Mouse (Mus musculus) urinary bladder, postnatal 14 days (tissue): ENCODE data around the gene 4933414I15Rik.

Experiments used
- DNase-seq: peaks from one replicate; pipeline ENCODE4 v3.0.0; 2021; ENCODE audit warnings: low spot score

4933414I15Rik gene

DNA sequence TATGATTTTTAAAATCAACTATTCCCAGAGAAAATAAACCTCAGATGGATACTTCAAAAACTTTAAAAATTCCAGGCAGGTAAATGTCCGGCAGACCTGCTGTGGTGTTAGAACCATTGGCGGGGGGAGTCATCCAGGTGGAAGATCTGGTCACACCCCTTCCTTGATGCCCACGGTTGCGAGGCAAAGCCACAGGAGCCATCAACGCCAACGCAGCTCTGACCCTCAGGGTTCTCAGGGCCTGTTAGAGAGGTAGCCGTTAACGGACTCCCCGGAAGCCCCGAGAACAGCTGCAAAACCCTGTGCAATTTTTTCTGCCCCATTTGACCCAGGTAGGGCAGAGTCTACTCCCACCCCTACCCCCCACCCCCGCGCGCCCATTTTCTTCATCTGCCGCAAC is at the start of gene 4933414I15Rik:
Gene 4933414I15Rik, minus strand, starts transcription at position 260 of the 400 bp plus-strand sequence.
- DNase-seq = no peak

DNA sequence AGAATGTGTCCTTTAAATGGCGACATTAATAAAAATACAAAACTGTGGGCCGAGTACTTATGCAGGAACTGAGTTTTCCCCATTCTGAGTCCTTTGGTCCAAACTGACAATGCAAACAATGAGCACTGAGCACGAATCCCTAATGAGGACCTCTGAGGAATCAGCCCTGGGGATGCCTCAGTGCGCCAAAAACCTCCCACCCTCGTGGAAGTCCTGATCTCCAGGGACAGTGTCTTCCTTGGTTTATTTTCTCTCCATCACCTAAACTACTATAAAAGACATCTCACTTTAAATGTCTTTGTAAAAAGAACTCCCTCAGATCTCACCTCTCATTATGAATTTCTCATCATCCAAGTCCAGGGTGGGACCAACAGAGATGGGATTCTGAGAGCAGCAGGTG is 38.1 kb upstream of the 4933414I15Rik start, which contains the start of gene Olfr1377:
Gene Olfr1377, plus strand, starts transcription at position 301 of the 400 bp plus-strand sequence.
- no peak for DNase-seq

DNA sequence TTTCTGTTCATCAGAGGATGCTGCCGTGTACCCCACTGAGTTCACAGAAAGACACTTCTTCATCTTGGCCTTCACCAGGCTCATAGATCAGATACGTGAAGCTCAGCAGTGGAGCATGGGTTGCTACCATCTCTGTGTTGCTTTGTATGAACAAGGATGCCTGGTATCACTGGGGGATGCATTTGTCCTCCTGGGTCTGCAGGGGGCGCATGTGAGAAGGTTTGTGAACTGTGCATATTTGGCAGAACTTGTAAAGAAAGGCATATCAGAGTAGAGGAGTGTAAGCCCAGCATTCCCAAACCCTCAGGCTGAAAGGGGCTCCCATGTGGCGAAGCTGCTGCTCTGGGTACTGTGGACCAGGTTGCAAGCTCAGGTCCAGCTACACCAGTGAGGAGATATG is 33.7 kb upstream of the 4933414I15Rik start:
- no peak for DNase-seq

DNA sequence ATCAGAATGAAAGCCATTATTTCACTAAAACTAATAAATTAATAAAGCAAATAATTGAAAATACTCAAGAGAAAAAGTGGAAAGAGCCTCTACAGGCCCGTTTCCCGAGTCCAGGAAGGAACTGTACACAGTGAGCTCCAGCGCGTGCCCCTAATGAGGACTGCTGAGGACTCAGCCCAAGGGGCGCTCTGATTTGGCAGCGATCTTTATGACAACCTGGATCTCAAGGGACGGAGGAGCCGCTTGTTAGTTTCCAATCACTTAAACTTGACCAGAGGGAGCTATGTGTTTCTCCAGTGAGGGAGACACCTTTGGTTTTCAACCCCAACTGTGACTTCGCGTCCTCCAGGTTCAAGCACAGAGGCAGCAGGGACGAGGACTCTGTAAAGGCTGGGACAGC is 22.7 kb upstream of the 4933414I15Rik start, which contains the start of gene Olfr1378:
Gene Olfr1378, plus strand, starts transcription at position 301 of the 400 bp plus-strand sequence.
- DNase-seq = no peak

DNA sequence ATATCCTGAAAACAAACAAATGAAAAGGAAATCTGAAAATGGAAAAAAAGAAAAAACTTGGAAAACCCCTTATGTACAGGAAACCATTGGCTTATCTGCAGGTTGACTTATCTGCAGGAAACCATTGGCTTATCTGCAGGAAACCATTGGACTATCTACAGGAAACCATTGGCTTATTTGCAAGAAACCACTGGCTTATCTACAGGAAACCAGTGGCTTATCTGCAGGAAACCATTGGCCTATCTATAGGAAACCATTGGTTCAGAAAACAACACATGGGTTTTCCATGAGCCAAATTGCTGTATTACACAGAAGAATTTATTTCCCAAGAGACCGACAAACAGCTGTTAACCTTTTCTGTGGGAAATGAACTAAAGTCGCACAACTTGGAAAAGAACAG is 21.3 kb upstream of the 4933414I15Rik start:
- no peak for DNase-seq

DNA sequence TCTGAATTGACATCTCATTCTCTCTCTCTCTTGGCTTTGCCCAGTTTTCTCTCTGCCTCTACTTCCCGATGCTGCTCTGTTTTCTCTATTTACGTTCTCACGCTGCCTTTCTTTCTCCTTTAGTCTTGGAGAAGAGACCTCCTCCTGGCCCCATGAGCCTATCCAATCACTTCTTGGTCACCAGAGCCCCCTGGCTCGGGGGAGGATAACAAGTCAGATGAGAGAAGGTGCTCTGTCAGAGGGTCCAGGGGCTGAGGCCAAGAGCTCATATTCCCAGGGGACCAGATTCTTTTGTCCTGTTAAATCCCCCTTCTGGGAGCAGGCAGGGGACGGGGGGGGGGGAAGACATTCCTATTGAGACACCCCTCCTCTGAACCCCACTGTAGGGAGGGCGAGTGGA is 10.1 kb upstream of the 4933414I15Rik start, which contains the start of gene Prop1:
Gene Prop1, minus strand, starts transcription at position 101 of the 400 bp plus-strand sequence.
- DNase-seq = no peak

DNA sequence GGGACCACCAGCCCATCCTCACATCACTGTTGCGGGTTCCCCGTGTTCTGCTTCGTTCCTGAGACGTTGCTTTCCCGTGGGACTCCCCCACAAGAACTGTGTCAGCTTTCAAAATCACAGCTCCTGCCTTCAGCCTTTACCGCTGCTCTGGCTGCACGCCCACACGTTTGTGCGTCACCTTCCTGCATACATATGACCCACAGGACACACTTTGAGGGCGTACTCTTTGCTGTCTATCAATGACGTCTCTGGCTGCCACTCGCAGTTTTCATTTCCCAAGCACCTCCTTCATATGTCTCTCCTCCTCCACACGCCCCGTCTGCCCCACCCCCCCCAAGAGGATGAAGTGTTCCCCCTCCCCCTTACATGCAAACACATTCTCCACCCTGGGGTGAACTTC is 8.7 kb upstream of the 4933414I15Rik start:
- DNase-seq = no peak

DNA sequence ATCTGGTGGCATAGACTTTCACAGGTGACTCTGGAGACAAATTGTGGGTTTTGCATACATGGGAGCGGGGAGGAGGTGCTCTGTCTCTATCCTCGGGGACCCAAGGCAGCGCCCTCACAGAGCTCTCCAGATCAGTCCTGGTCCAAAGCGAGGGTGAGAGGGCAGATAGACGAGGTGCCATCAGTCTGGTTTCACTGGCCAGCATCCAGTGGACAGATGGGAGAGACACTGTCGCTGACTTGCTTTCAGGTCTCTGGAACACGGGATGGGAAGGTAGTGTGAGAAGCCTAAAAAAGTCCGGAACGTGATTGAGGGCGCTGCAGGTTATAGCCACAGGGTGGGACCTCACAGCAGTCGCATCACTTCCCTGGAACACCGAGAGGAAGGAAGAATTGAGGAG is 1.2 kb downstream of the 4933414I15Rik start:
- DNase-seq = no peak

DNA sequence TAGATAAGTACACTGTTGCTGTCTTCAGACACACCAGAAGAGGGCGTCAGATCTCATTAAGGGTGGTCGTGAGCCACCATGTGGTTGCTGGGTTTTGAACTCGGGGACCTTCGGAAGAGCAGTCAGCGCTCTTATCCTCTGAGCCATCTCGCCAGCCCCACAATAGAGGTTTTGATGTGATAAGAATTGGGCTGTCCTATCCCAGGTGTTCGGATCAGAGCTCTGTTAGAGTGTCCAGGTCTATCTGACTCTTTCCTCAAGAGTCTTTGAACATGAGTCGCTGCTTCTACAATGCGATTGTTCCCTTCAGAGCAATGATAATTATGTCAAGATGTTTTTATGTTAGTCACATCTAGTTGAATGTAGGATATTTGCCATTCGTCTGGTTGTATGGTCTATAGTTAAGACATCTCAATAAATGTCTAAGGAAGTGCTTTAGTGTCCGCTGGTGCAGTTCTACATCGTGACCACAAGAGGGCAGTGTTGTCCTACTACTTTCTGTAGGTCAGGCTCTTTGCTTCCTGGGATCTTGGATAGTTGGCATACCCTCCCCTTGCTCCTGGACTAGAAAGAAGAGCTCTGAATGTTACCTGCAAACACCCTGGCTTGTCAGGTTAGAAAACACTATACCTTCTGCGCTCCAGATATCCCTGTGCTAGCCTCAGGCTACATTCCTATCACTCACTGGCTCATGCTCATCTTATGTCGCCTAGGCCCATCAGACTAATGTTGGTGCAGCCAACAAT is 3.8 kb downstream of the 4933414I15Rik start:
- DNase-seq = peak; percentile 21

DNA sequence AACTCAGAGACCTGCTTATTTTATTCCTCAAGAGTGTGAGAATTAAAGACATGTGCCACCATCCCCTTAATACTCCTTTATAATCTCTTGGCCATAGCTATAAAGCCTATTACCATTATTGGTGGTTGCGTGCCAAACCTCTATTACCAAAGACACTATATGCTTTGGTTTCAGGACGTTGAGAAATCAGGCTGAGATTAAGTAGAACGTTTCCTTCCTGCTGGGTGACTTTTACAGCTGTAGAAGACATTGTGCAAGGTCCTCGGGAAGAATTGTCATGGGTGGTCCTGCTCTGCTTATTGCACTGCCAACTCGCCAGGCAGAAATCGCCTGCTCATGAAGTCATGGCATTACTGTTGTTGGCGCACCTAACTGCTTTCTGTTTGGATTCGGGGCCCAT is 5.1 kb downstream of the 4933414I15Rik start:
- DNase-seq = no peak

DNA sequence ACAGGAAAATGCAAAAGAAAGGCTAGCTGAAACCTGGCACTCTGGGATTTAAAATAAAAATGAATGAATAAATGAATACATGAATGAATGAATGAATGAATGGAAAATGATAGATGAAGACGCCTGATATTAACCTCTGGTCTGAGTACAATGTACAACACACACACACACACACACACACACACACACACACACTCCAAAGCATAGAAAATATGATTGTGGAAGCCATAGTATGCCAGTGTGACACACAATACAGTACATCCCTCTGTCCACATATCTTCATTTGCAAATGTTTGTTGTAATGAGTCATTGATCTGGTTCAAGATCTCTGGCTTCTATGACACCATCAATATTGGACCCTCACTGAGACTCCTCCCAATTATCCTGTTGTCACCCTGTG is 11.5 kb downstream of the 4933414I15Rik start:
- no peak for DNase-seq

DNA sequence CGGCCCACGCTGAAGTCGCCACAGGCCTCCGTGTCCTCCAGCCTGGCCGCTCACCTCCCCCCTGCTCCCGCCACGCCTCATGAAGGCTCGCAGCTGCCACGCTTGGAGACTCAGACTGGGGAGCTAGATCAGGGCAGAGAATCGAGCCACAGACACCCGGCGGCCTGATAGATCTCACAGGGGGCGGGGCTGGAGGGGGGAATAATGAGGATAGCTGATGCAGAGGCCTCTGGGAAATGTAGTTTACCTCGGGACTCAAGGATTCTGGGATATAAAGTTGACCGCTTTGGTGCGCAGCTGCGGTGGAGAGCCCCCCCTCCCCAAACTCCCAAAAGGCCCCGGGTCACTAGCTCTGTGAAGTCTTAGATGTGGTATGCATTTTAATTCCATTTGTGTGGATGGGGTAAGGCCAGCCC is 12.1 kb downstream of the 4933414I15Rik start, which contains the start of gene Zfp354b:
Gene Zfp354b, minus strand, starts transcription at position 183 of the 416 bp plus-strand sequence.
- DNase-seq = peak; percentile 82

DNA sequence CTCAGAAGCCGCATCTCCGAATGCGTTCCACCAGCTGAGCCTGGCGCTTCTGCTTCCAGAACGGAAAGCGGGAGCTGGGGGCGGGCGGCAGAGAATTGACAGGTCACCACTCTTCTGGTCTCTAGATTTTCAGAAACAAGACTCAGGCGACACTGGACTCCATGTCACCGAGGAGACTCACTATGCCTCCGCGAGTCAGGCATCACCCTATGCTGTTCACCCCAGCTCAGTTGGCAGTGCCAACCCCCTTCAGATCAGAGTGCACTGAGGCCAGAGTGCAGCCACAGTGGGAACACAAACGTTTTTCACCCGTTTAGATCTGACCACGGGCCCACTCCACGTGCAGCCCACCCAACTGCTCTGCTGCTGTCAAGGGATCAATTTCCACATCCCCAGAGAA is 12.5 kb downstream of the 4933414I15Rik start:
- no peak for DNase-seq

DNA sequence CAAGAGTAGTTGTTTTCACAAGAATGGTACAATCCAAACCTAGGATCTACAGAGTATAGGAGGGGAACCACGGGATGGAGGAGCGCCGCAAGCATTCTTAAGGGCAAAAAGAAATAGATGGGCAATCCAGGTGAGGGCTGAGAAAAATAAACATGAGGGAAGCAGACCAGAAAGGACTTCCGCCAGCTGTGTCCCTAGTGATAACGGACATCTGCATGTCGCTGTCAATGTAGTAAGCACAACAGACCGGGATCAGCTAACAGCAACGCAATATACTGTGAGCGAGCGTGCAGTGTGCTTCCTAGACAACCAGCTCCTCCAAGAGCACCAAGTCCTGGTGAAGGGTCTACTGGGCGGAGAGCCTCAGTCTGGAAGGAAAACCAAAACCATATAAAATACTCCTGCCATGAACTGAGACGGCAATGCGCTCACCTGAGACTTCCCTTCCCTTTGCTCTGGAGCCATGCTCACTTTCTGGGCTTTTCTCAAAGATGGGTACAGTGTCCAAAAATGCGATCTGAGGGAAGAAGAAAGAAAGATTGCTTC is 13.0 kb downstream of the 4933414I15Rik start:
- DNase-seq = no peak

DNA sequence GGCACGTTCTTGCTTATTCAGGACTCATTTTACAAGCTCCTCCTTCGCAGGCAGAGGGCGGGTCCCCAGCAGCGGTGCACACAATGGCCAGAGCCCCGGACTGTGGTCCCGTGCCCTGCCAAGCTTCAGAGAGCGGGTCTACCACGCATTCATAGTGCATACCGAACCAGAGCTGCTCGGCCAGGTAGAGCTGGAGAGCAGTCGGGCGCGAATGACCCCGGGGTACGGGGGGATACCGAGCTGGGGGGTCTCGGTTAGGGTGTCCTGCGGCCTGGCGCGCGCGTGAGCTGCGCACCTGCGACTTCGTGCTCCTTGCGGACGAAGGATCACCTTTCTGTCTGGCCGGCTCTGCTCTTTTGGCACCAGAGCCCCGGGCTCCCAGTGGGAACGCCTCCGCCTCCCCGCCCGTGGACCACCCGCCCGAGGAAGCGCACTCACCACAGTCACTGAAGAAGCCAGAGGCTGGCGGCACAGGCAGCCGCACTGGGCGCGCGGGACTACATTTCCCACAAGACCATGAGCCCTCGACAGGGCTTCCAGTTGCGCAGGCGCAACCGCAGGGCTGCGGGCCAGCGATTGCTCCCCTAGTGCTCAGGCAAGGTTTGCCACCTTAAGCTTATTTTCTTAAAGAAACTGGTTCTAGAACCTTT is 27.8 kb downstream of the 4933414I15Rik start, which contains the start of gene Zfp2:
Gene Zfp2, minus strand, starts transcription at position 495 of the 650 bp plus-strand sequence.
- peak; percentile 91 for DNase-seq

DNA sequence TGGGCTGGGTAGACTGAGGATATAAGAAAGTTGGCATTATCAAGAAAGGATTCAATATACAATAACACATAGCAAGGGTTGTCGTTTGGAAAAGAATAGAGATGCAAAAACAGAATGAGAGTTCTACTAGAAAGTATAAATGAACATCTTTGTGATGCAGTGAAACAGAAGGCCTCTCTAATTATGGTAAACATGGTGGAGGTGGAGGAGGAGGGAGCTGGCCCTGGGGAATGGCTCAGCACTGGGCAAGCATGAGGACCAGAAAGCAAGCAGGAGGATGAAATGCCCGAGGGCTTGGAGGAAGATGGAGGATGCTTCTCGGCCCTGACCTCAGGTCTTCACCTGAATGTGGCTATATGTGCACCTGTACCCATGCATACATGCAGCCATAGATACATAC is 29.1 kb downstream of the 4933414I15Rik start:
- DNase-seq = no peak

DNA sequence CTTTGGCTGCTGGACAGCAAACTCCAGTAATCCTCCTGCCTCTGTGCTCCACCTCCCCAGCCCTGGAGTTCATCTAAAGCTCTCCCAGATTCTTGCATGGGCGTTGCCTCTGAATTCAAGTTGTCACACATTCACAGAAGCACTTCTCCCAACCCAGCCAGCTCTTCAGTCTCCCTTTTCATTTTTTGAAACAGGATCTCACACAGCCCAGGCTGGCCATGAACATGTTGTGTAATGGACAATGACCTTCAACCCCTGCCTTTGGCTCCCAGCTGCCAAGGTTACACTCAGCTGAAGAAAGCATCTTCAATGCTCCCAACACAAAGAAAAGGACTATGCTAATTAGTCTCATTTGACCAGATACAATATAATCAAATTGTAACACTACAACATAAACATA is 30.3 kb downstream of the 4933414I15Rik start:
- no peak for DNase-seq

DNA sequence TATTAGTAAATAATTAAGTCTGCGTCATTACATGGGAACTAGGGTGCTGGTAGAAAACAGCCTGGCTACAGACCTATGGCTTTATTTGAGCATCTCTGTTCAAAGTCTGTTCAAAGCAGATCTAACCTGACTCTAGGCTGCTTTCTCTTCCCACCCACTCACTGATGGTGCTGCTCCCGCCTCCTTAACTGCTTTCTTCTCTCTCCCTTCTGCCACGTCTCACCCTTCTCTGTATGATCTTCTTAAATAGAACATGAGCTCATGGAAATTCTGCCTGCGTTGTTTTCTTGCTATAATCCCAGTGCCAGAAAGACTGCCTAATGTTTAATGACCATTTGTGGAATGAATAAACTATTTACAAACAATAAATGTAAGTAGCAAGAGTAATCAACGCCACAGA is 35.4 kb downstream of the 4933414I15Rik start:
- DNase-seq = no peak

DNA sequence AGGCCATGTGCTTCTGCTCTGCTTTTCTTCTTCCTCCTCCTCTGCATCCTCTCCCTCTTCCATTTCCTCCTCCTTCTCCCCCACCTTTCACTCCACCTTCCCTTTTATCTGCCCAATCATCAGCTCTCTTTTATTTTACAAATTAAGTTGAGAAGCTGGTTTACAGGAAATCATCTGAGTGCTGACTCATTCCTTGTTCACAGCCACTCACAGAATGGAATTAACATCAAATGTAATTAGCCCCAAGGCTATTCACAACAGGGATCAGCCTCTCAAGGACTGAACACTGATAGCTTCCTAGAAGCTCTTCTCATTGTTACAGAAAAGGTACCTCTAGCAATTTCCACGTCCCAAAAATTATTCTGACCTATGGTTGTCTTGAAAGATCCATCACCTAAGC is 46.2 kb downstream of the 4933414I15Rik start:
- no peak for DNase-seq

DNA sequence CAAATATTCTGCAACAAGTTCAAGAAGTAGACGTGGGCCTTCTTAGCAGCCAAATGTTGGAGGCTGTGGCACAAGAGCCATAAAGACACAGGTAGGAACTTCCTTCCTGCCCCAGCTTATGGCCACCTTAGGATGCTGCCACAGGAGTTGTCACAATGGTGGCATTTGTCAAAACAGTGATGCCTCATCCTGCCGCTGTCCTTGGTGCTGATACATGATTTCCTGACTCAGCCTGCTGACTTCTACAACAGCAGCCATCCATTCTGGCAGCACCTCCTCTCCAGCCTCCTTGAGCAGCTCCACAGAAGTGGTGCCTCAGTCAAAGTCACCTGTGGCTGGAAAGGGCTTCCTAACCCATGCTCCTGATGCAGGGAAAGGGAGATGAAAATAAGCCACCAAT is 51.1 kb downstream of the 4933414I15Rik start:
- DNase-seq = no peak
